Mouse (Mus musculus): Measurements from ENCODE around the gene Fam83b.

The Fam83b gene

GRCm38 (mm10) chr9:76566515-76567280, at the start of gene Fam83b:
Gene Fam83b (minus strand): TSS chr9:76567116.
- in situ Hi-C loops (cut with MboI, MseI) = no loop called here

GRCm38 (mm10) chr9:76614165-76614564, 47.2 kb upstream of the Fam83b start:
- in situ Hi-C loops (cut with MboI, MseI) = no loop called here

GRCm38 (mm10) chr9:76603744-76604143, 36.8 kb upstream of the Fam83b start:
- in situ Hi-C loops (cut with MboI, MseI) = no loop called here

GRCm38 (mm10) chr9:76602874-76603273, 36.0 kb upstream of the Fam83b start:
- in situ Hi-C loops (cut with MboI, MseI) = no loop called here

GRCm38 (mm10) chr9:76597395-76597794, 30.5 kb upstream of the Fam83b start:
- in situ Hi-C loops (cut with MboI, MseI) = no loop called here

- in situ Hi-C loops (cut with MboI, MseI) = no loop called here
Observed at GRCm38 (mm10) chr9:76593841-76594240, 26.9 kb upstream of the Fam83b start.

- in situ Hi-C loops (cut with MboI, MseI) = no loop called here
Observed at GRCm38 (mm10) chr9:76583943-76584342, 17.0 kb upstream of the Fam83b start.

GRCm38 (mm10) chr9:76581966-76582365, 15.1 kb upstream of the Fam83b start:
- in situ Hi-C loops (cut with MboI, MseI) = no loop called here

- in situ Hi-C loops (cut with MboI, MseI) = no loop called here
Observed at GRCm38 (mm10) chr9:76567281-76567655, 352 bp upstream of the Fam83b start.

GRCm38 (mm10) chr9:76565656-76566055, 1.3 kb downstream of the Fam83b start:
- in situ Hi-C loops (cut with MboI, MseI) = no loop called here

GRCm38 (mm10) chr9:76564071-76564470, 2.8 kb downstream of the Fam83b start:
- in situ Hi-C loops (cut with MboI, MseI) = no loop called here

GRCm38 (mm10) chr9:76562794-76563193, 4.1 kb downstream of the Fam83b start:
- in situ Hi-C loops (cut with MboI, MseI) = no loop called here

GRCm38 (mm10) chr9:76559240-76559639, 7.7 kb downstream of the Fam83b start:
- in situ Hi-C loops (cut with MboI, MseI) = loop anchor here (10.0 kb wide), 1 partner anchor 1624 kb away; no protein-coding TSS in a partner anchor

GRCm38 (mm10) chr9:76553758-76554157, 13.2 kb downstream of the Fam83b start:
- in situ Hi-C loops (cut with MboI, MseI) = loop anchor here (10.0 kb wide), 1 partner anchor 1619 kb away; no protein-coding TSS in a partner anchor

GRCm38 (mm10) chr9:76553115-76553514, 13.8 kb downstream of the Fam83b start:
- in situ Hi-C loops (cut with MboI, MseI) = loop anchor here (10.0 kb wide), 1 partner anchor 1618 kb away; no protein-coding TSS in a partner anchor

GRCm38 (mm10) chr9:76546714-76547113, 20.2 kb downstream of the Fam83b start:
- in situ Hi-C loops (cut with MboI, MseI) = no loop called here

GRCm38 (mm10) chr9:76540684-76541083, 26.2 kb downstream of the Fam83b start:
- in situ Hi-C loops (cut with MboI, MseI) = no loop called here

- in situ Hi-C loops (cut with MboI, MseI) = no loop called here
Observed at GRCm38 (mm10) chr9:76539953-76540621, 26.8 kb downstream of the Fam83b start.

GRCm38 (mm10) chr9:76539271-76539670, 27.6 kb downstream of the Fam83b start:
- in situ Hi-C loops (cut with MboI, MseI) = no loop called here

GRCm38 (mm10) chr9:76536032-76536431, 30.9 kb downstream of the Fam83b start:
- in situ Hi-C loops (cut with MboI, MseI) = no loop called here

- in situ Hi-C loops (cut with MboI, MseI) = no loop called here
Observed at GRCm38 (mm10) chr9:76532403-76532802, 34.5 kb downstream of the Fam83b start.

- in situ Hi-C loops (cut with MboI, MseI) = no loop called here
Observed at GRCm38 (mm10) chr9:76531368-76531767, 35.5 kb downstream of the Fam83b start.

GRCm38 (mm10) chr9:76525592-76525991, 41.3 kb downstream of the Fam83b start:
- in situ Hi-C loops (cut with MboI, MseI) = no loop called here

Measured in T-helper 2 cell (primary cell).